Mouse (Mus musculus): ENCODE measurements around the gene Paox.

DNA sequence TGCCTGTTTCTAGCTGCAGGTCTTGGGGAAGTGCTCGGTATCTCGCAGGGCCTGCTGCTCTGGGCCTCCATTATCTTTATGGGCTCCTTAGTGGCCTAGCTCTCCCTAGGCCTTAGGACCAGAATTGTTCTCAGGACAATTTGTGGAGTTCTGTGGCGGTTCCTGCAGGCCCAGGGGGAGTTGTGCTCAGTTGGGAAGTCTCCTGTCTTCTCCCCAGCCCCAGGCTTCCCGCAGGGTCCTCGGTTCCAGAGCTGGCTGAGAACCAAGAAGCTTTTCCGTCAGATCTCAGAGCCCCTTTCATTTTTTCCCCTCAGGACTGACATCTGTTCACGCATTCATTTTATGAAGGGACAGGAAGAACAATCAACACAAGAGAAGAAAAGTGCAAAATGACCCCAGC, 49.1 kb downstream of the Paox start, which contains the start of gene Olfr522:
- TF ChIP-seq CTCF (IDR thresholded peaks at IDR 0.05; ENCODE audit: low read depth, low read length) (no peak), POLR2A (IDR thresholded peaks at IDR 0.05; ENCODE audit: extremely low read depth, insufficient read depth, low read length) (no peak)
